ENCODE assay signal across 14 mouse cellular contexts in the genomic region with DNA sequence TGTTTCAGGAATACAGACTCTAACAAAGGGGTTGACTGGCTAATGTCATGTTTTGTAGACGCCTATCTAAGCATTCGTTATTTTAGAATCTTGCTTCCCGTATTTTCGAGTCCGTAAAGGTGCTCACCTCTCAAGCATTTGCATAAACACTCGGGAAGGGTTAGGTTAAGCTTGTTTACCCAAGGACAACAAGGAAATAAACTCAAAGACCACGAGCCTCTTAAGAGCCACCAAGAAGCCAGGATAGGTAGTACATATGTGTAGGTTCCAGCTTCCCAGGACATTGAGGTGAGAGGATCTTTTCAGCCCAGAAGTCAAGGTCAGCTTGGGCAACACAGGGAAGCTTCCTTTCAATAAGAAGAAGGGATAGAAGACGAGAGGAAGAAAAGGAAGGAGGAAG. TPM values are rescaled to one million over a fixed set of nuclear protein-coding genes. Genes with fewer than 3 reads are reported as not detected.
"Had no signal": no experiment of that assay in that cellular context is flagged by ENCODE, and none has a peak within 500 bp of the region (broad histone marks: within the 10 kb centered on the region; RNA-seq: fewer than 3 reads in every experiment).

No protein-coding gene starts in this region.

- H3K4me2 ChIP-seq: liver, embryonic 11.5 days; liver, embryonic 15.5 days; lung, embryonic 14.5 days; midbrain, embryonic 12.5 days; stomach, embryonic 15.5 days had no signal

- H3K9ac ChIP-seq: liver, embryonic 15.5 days; lung, embryonic 14.5 days; midbrain, embryonic 12.5 days; stomach, embryonic 15.5 days had no signal

- H3K9me3 ChIP-seq: limb, embryonic 10.5 days; liver, embryonic 15.5 days; midbrain, embryonic 12.5 days; stomach, embryonic 15.5 days had no signal

- ATAC-seq: hindbrain, postnatal 0 days; midbrain, embryonic 16.5 days had no signal

- H3K27ac ChIP-seq: hindbrain, postnatal 0 days; left cerebral cortex, adult 2 months; limb, embryonic 10.5 days; liver, embryonic 15.5 days; macrophage; midbrain, embryonic 12.5 days; stomach, embryonic 15.5 days had no signal

- H3K4me1 ChIP-seq: midbrain, embryonic 12.5 days; stomach, embryonic 15.5 days had no signal

- DNase-seq: kidney, adult 18-20 months; lung, embryonic 14.5 days; right cerebral cortex, postnatal 14 days; thymus, postnatal 4 days had no signal

- H3K4me3 ChIP-seq: left cerebral cortex, adult 2 months; limb, embryonic 10.5 days; liver, embryonic 15.5 days; midbrain, embryonic 12.5 days; stomach, embryonic 15.5 days had no signal

- H3K27me3 ChIP-seq: midbrain, embryonic 12.5 days; stomach, embryonic 15.5 days had no signal

- H3K36me3 ChIP-seq: limb, embryonic 10.5 days; liver, embryonic 15.5 days; midbrain, embryonic 12.5 days; stomach, embryonic 15.5 days had no signal

RNA-seq across cellular contexts. Expression of gene Slc16a11, which starts 13.4 kb away (rescaled TPM):
- total RNA-seq: megakaryocyte-erythroid progenitor cell, adult 5-6 weeks had no signal
- polyA plus RNA-seq: macrophage had no signal

RNA-seq across cellular contexts. Expression of gene Bcl6b, which starts 30.5 kb away (rescaled TPM):
- polyA plus RNA-seq: macrophage had no signal
